Mouse (Mus musculus): ENCODE data around the gene Gm20388. TPM values are rescaled to one million over a fixed set of nuclear protein-coding genes. Genes with fewer than 3 reads are reported as not detected.

Gm20388 gene
- polyA plus RNA-seq, 1 experiment: 0.36 TPM

- Histone ChIP-seq H3K9me3 (ENCODE audit: control insufficient read depth, low read length) (no peaks in the 10 kb centered on the region), H3K27me3 (ENCODE audit: control insufficient read depth) (no peaks in the 10 kb centered on the region), H3K4me3 (replicated peaks) (no peak overlapping the region), H3K36me3 (ENCODE audit: control insufficient read depth) (peaks cover 93% of the 10 kb centered on the region), H3K4me1 (ENCODE audit: control insufficient read depth) (peaks cover 4% of the 10 kb centered on the region)
- TF ChIP-seq TAL1 (IDR thresholded peaks at IDR 0.05; ENCODE audit: low read length) (no peak), GATA1 (IDR thresholded peaks at IDR 0.05; ENCODE audit: low read length) (no peak)
Measured at GRCm38 (mm10) chr8:121987892-121988291, 2077.3 kb downstream of the Gm20388 start.

- H3K9me3 ChIP-seq (ENCODE audit: control insufficient read depth, low read length): no peaks in the 10 kb centered on the region
- TF ChIP-seq GATA1 (IDR thresholded peaks at IDR 0.05; ENCODE audit: low read length): no peak
- no peak for TF ChIP-seq TAL1 (IDR thresholded peaks at IDR 0.05; ENCODE audit: low read length)
- H3K4me3 ChIP-seq (replicated peaks): no peak overlapping the region
- H3K4me1 ChIP-seq (ENCODE audit: control insufficient read depth): peaks cover 4% of the 10 kb centered on the region
- peaks cover 89% of the 10 kb centered on the region for H3K36me3 ChIP-seq (ENCODE audit: control insufficient read depth)
- no peaks in the 10 kb centered on the region for H3K27me3 ChIP-seq (ENCODE audit: control insufficient read depth)
Measured at GRCm38 (mm10) chr8:121990506-121991255, 2080.0 kb downstream of the Gm20388 start.

GRCm38 (mm10) chr8:121991611-121992010 is 2081.0 kb downstream of the Gm20388 start:
- Histone ChIP-seq H3K4me3 (replicated peaks) (no peak overlapping the region), H3K9me3 (ENCODE audit: control insufficient read depth, low read length) (no peaks in the 10 kb centered on the region), H3K4me1 (ENCODE audit: control insufficient read depth) (peaks cover 4% of the 10 kb centered on the region), H3K36me3 (ENCODE audit: control insufficient read depth) (peaks cover 95% of the 10 kb centered on the region), H3K27me3 (ENCODE audit: control insufficient read depth) (no peaks in the 10 kb centered on the region)
- TF ChIP-seq GATA1 (IDR thresholded peaks at IDR 0.05; ENCODE audit: low read length): no peak
- no peak for TF ChIP-seq TAL1 (IDR thresholded peaks at IDR 0.05; ENCODE audit: low read length)

GRCm38 (mm10) chr8:121992911-121993310 is 2082.3 kb downstream of the Gm20388 start:
- H3K4me3 ChIP-seq (replicated peaks): no peak overlapping the region
- H3K27me3 ChIP-seq (ENCODE audit: control insufficient read depth): no peaks in the 10 kb centered on the region
- TF ChIP-seq GATA1 (IDR thresholded peaks at IDR 0.05; ENCODE audit: low read length) (no peak), TAL1 (IDR thresholded peaks at IDR 0.05; ENCODE audit: low read length) (no peak)
- H3K9me3 ChIP-seq (ENCODE audit: control insufficient read depth, low read length): no peaks in the 10 kb centered on the region
- peaks cover 96% of the 10 kb centered on the region for H3K36me3 ChIP-seq (ENCODE audit: control insufficient read depth)
- H3K4me1 ChIP-seq (ENCODE audit: control insufficient read depth): peaks cover 4% of the 10 kb centered on the region

GRCm38 (mm10) chr8:121995112-121995511 is 2084.5 kb downstream of the Gm20388 start:
- peaks cover 97% of the 10 kb centered on the region for H3K36me3 ChIP-seq (ENCODE audit: control insufficient read depth)
- TF ChIP-seq GATA1 (IDR thresholded peaks at IDR 0.05; ENCODE audit: low read length) (no peak), TAL1 (IDR thresholded peaks at IDR 0.05; ENCODE audit: low read length) (no peak)

GRCm38 (mm10) chr8:121995895-121996294 is 2085.3 kb downstream of the Gm20388 start:
- H3K27me3 ChIP-seq (ENCODE audit: control insufficient read depth): no peaks in the 10 kb centered on the region
- TF ChIP-seq GATA1 (IDR thresholded peaks at IDR 0.05; ENCODE audit: low read length): no peak
- no peak for TF ChIP-seq TAL1 (IDR thresholded peaks at IDR 0.05; ENCODE audit: low read length)

More at GRCm38 (mm10) chr8:121995112-121995511, 2084.5 kb downstream of the Gm20388 start:
- H3K4me3 ChIP-seq (replicated peaks): no peak overlapping the region
- H3K4me1 ChIP-seq (ENCODE audit: control insufficient read depth): peaks cover 4% of the 10 kb centered on the region
- H3K9me3 ChIP-seq (ENCODE audit: control insufficient read depth, low read length): no peaks in the 10 kb centered on the region
- H3K27me3 ChIP-seq (ENCODE audit: control insufficient read depth): no peaks in the 10 kb centered on the region

GRCm38 (mm10) chr8:121998631-121999030 is 2088.0 kb downstream of the Gm20388 start:
- H3K9me3 ChIP-seq (ENCODE audit: control insufficient read depth, low read length): no peaks in the 10 kb centered on the region
- no peak for TF ChIP-seq GATA1 (IDR thresholded peaks at IDR 0.05; ENCODE audit: low read length)
- no peak for TF ChIP-seq TAL1 (IDR thresholded peaks at IDR 0.05; ENCODE audit: low read length)
- H3K27me3 ChIP-seq (ENCODE audit: control insufficient read depth): no peaks in the 10 kb centered on the region
- H3K36me3 ChIP-seq (ENCODE audit: control insufficient read depth): peaks cover 97% of the 10 kb centered on the region
- no peak overlapping the region for H3K4me3 ChIP-seq (replicated peaks)
- no peaks in the 10 kb centered on the region for H3K4me1 ChIP-seq (ENCODE audit: control insufficient read depth)

More at GRCm38 (mm10) chr8:121995895-121996294, 2085.3 kb downstream of the Gm20388 start:
- H3K4me1 ChIP-seq (ENCODE audit: control insufficient read depth): peaks cover 4% of the 10 kb centered on the region
- H3K36me3 ChIP-seq (ENCODE audit: control insufficient read depth): peaks cover 97% of the 10 kb centered on the region
- H3K4me3 ChIP-seq (replicated peaks): no peak overlapping the region
- no peaks in the 10 kb centered on the region for H3K9me3 ChIP-seq (ENCODE audit: control insufficient read depth, low read length)

- no peak overlapping the region for H3K4me3 ChIP-seq (replicated peaks)
- H3K27me3 ChIP-seq (ENCODE audit: control insufficient read depth): no peaks in the 10 kb centered on the region
- no peaks in the 10 kb centered on the region for H3K4me1 ChIP-seq (ENCODE audit: control insufficient read depth)
- H3K9me3 ChIP-seq (ENCODE audit: control insufficient read depth, low read length): no peaks in the 10 kb centered on the region
- peaks cover 98% of the 10 kb centered on the region for H3K36me3 ChIP-seq (ENCODE audit: control insufficient read depth)
- TF ChIP-seq GATA1 (IDR thresholded peaks at IDR 0.05; ENCODE audit: low read length): no peak
- no peak for TF ChIP-seq TAL1 (IDR thresholded peaks at IDR 0.05; ENCODE audit: low read length)
Measured at GRCm38 (mm10) chr8:121999211-121999610, 2088.6 kb downstream of the Gm20388 start.

- TF ChIP-seq GATA1 (IDR thresholded peaks at IDR 0.05; ENCODE audit: low read length) (no peak), TAL1 (IDR thresholded peaks at IDR 0.05; ENCODE audit: low read length) (no peak)
- Histone ChIP-seq H3K27me3 (ENCODE audit: control insufficient read depth) (no peaks in the 10 kb centered on the region), H3K4me3 (replicated peaks) (no peak overlapping the region), H3K9me3 (ENCODE audit: control insufficient read depth, low read length) (no peaks in the 10 kb centered on the region), H3K4me1 (ENCODE audit: control insufficient read depth) (no peaks in the 10 kb centered on the region), H3K36me3 (ENCODE audit: control insufficient read depth) (peaks cover 93% of the 10 kb centered on the region)
Measured at GRCm38 (mm10) chr8:122001339-122002115, 2090.9 kb downstream of the Gm20388 start.

Data from erythroblast, embryonic 14.5 days (primary cell).